Mouse (Mus musculus) heart, embryonic 11.5 days (tissue): ENCODE data around the gene Hvcn1. TPM values are rescaled to one million over a fixed set of nuclear protein-coding genes. Genes with fewer than 3 reads are reported as not detected.
"Not testable (repeated sequence)": the region's sequence is repeated elsewhere in the genome, so short reads cannot be mapped to it uniquely, and the experiment has no call there.

Source experiments
- ATAC-seq: fragments of 200-750 bp; cut with Nextera tagmentation; replicated peaks from 2 replicates; pipeline ENCODE4 v1.8.0; 2017; ENCODE audit warnings: moderate library complexity; ENCODE audit not compliant: insufficient number of reproducible peaks, low FRiP score, low TSS enrichment
- H3K27ac ChIP-seq: fragments of 300-500 bp; sonication (generic); 2 replicates; pipeline ENCODE4 v1.5.1; 2014; ENCODE audit warnings: mild to moderate bottlenecking, low read depth, low read length
- H3K27me3 ChIP-seq: fragments of 300-500 bp; sonication (generic); 2 replicates; pipeline ENCODE4 v1.6.1; 2014; ENCODE audit warnings: mild to moderate bottlenecking, low read length, mixed read lengths; ENCODE audit not compliant: control insufficient read depth, insufficient read depth
- H3K36me3 ChIP-seq: fragments of 300-500 bp; sonication (generic); 2 replicates; pipeline ENCODE4 v1.6.1; 2014; ENCODE audit warnings: mild to moderate bottlenecking, low read length, moderate library complexity, mixed read lengths; ENCODE audit not compliant: control insufficient read depth, insufficient read depth
- H3K4me1 ChIP-seq: fragments of 300-500 bp; sonication (generic); 2 replicates; pipeline ENCODE4 v1.6.1; 2014; ENCODE audit warnings: low read length; ENCODE audit not compliant: control insufficient read depth, insufficient read depth
- H3K4me2 ChIP-seq: fragments of 300-500 bp; sonication (generic); 2 replicates; pipeline ENCODE4 v1.6.1; 2014; ENCODE audit warnings: mild to moderate bottlenecking, moderate library complexity
- H3K4me3 ChIP-seq: fragments of 300-500 bp; sonication (generic); 2 replicates; pipeline ENCODE4 v1.5.1; 2014; ENCODE audit warnings: low read depth, low read length
- H3K9ac ChIP-seq: fragments of 300-500 bp; sonication (generic); 2 replicates; pipeline ENCODE4 v1.6.1; 2014; ENCODE audit warnings: mild to moderate bottlenecking, low read depth, low read length, moderate library complexity
- H3K9me3 ChIP-seq: fragments of 300-500 bp; sonication (generic); replicated peaks from 2 replicates; pipeline ENCODE4 v1.6.1; 2016; ENCODE audit warnings: low read length; ENCODE audit not compliant: control insufficient read depth
- WGBS: fragments of 180-500 bp; shearing (Covaris S2); extraction: QIAGEN DNeasy Blood & Tissue Kit; methylation state at CpG from one replicate; pipeline ENCODE4 v1.1.7; 2014; ENCODE audit not compliant: insufficient replicate concordance; 5-methylcytosine and 5-hydroxymethylcytosine counted together
- polyA plus RNA-seq: library from polyadenylated mRNA; unstranded; fragments of >200 nt; fragmentation: Nextera tagmentation; extraction: Ambion mirVana; gene quantifications from 2 replicates; pipeline ENCODE4 v1.2.1, GENCODE M21; 2014

Gene Hvcn1
- polyA plus RNA-seq, 1 experiment from 2014 or later, result 2.7 TPM

GRCm38 (mm10) chr5:122210890-122211289 lies 4.3 kb downstream of the Hvcn1 start:
- no peaks in the 10 kb centered on the region for H3K4me1 ChIP-seq
- no peak overlapping the region for H3K27ac ChIP-seq
- WGBS, result 86% methylated on average over 8 of the region's 8 CpGs
- H3K27me3 ChIP-seq, result no peaks in the 10 kb centered on the region
- H3K9ac ChIP-seq, result no peak overlapping the region
- H3K36me3 ChIP-seq, result no peaks in the 10 kb centered on the region
- H3K4me2 ChIP-seq, result no peak overlapping the region
- H3K9me3 ChIP-seq, result no peaks in the 10 kb centered on the region
- H3K4me3 ChIP-seq, result no peak overlapping the region
- no peak for ATAC-seq

- no peak overlapping the region for H3K9ac ChIP-seq
- H3K4me2 ChIP-seq, result no peak overlapping the region
- no peak for ATAC-seq
- 81% methylated on average over 8 of the region's 8 CpGs for WGBS
- H3K4me3 ChIP-seq, result no peak overlapping the region
- no peak overlapping the region for H3K27ac ChIP-seq
- no peaks in the 10 kb centered on the region for H3K27me3 ChIP-seq
- H3K4me1 ChIP-seq, result no peaks in the 10 kb centered on the region
- H3K9me3 ChIP-seq, result no peaks in the 10 kb centered on the region
- H3K36me3 ChIP-seq, result no peaks in the 10 kb centered on the region
Measured at GRCm38 (mm10) chr5:122212125-122212524, 5.5 kb downstream of the Hvcn1 start.

GRCm38 (mm10) chr5:122212820-122213219 lies 6.2 kb downstream of the Hvcn1 start:
- not testable (repeated sequence) for H3K36me3 ChIP-seq, ATAC-seq, H3K27ac ChIP-seq, H3K4me1 ChIP-seq, H3K4me3 ChIP-seq, H3K27me3 ChIP-seq, H3K4me2 ChIP-seq, H3K9ac ChIP-seq, H3K9me3 ChIP-seq
- 97% methylated on average over 1 of the region's 1 CpGs for WGBS

- no peak overlapping the region for H3K27ac ChIP-seq
- no peak overlapping the region for H3K4me2 ChIP-seq
- no peak overlapping the region for H3K4me3 ChIP-seq
- no peaks in the 10 kb centered on the region for H3K4me1 ChIP-seq
- ATAC-seq, result no peak
- no peaks in the 10 kb centered on the region for H3K27me3 ChIP-seq
- no peak overlapping the region for H3K9ac ChIP-seq
- H3K9me3 ChIP-seq, result no peaks in the 10 kb centered on the region
- 88% methylated on average over 6 of the region's 6 CpGs for WGBS
- H3K36me3 ChIP-seq, result no peaks in the 10 kb centered on the region
Measured at GRCm38 (mm10) chr5:122213861-122214260, 7.3 kb downstream of the Hvcn1 start.

- no peak for ATAC-seq
- H3K4me3 ChIP-seq, result no peak overlapping the region
- 79% methylated on average over 6 of the region's 6 CpGs for WGBS
Measured at GRCm38 (mm10) chr5:122217636-122218035, 11.0 kb downstream of the Hvcn1 start.

GRCm38 (mm10) chr5:122218109-122218905 lies 11.7 kb downstream of the Hvcn1 start:
- H3K4me3 ChIP-seq, result no peak overlapping the region
- no peaks in the 10 kb centered on the region for H3K27me3 ChIP-seq
- H3K4me1 ChIP-seq, result peaks cover 8% of the 10 kb centered on the region
- no peak overlapping the region for H3K27ac ChIP-seq
- H3K36me3 ChIP-seq, result no peaks in the 10 kb centered on the region
- H3K4me2 ChIP-seq, result no peak overlapping the region
- whole genome bisulfite sequencing, result 79% methylated on average over 12 of the region's 12 CpGs
- no peaks in the 10 kb centered on the region for H3K9me3 ChIP-seq
- H3K9ac ChIP-seq, result no peak overlapping the region
- no peak for ATAC-seq

More at GRCm38 (mm10) chr5:122217636-122218035, 11.0 kb downstream of the Hvcn1 start:
- Histone ChIP-seq H3K27me3 (no peaks in the 10 kb centered on the region), H3K36me3 (no peaks in the 10 kb centered on the region), H3K9me3 (no peaks in the 10 kb centered on the region), H3K4me2 (no peak overlapping the region), H3K4me1 (peaks cover 8% of the 10 kb centered on the region), H3K27ac (no peak overlapping the region), H3K9ac (no peak overlapping the region)

GRCm38 (mm10) chr5:122218928-122219327 lies 12.3 kb downstream of the Hvcn1 start:
- H3K9ac ChIP-seq, result no peak overlapping the region
- peaks cover 8% of the 10 kb centered on the region for H3K4me1 ChIP-seq
- 78% methylated on average over 7 of the region's 7 CpGs for WGBS
- ATAC-seq, result no peak
- no peaks in the 10 kb centered on the region for H3K9me3 ChIP-seq
- no peaks in the 10 kb centered on the region for H3K36me3 ChIP-seq
- H3K27ac ChIP-seq, result no peak overlapping the region
- no peaks in the 10 kb centered on the region for H3K27me3 ChIP-seq
- no peak overlapping the region for H3K4me3 ChIP-seq
- no peak overlapping the region for H3K4me2 ChIP-seq

- Histone ChIP-seq H3K4me1 (peaks cover 8% of the 10 kb centered on the region), H3K9ac (no peak overlapping the region), H3K36me3 (no peaks in the 10 kb centered on the region), H3K4me3 (no peak overlapping the region), H3K27me3 (no peaks in the 10 kb centered on the region), H3K27ac (no peak overlapping the region), H3K9me3 (no peaks in the 10 kb centered on the region), H3K4me2 (no peak overlapping the region)
- ATAC-seq, result no peak
- WGBS, result 58% methylated on average over 18 of the region's 18 CpGs
Measured at GRCm38 (mm10) chr5:122219655-122220629, 13.3 kb downstream of the Hvcn1 start.
